Mouse (Mus musculus) adrenal gland, adult 18-20 months (tissue): Measurements from ENCODE around the gene Ripply2. TPM values are rescaled to one million over a fixed set of nuclear protein-coding genes. Genes with fewer than 3 reads are reported as not detected.
"Not testable (repeated sequence)": the region's sequence is repeated elsewhere in the genome, so short reads cannot be mapped to it uniquely, and the experiment has no call there.

Source experiments
- DNase-seq, 2 experiments: peaks; one replicate each; pipeline ENCODE4 v3.0.0; 2021 to 2022; ENCODE audit warnings: low spot score in 2 of 2
- long read RNA-seq, 2 experiments: library from polyadenylated mRNA; stranded (forward); transcript quantifications; one replicate each; pipeline ENCODE4 v2.0.0; 2021
- total RNA-seq, 2 experiments: library from RNA; stranded (reverse); gene quantifications; 1 replicate in 1 of 2; 2 replicates in 1 of 2; pipeline ENCODE4 v1.2.3; 2021

Ripply2 gene
- under 1 TPM; 0.83 to 0.93 TPM for total RNA-seq
- long read RNA-seq, experiment 1, result 0 reads
- long read RNA-seq, experiment 2, result 0 reads

- DNase-seq, result no peak
Observed at GRCm38 (mm10) chr9:87015288-87015937, at the start of gene Ripply2. TSS of gene Ripply2 (plus strand) at chr9:87015537.

DNA sequence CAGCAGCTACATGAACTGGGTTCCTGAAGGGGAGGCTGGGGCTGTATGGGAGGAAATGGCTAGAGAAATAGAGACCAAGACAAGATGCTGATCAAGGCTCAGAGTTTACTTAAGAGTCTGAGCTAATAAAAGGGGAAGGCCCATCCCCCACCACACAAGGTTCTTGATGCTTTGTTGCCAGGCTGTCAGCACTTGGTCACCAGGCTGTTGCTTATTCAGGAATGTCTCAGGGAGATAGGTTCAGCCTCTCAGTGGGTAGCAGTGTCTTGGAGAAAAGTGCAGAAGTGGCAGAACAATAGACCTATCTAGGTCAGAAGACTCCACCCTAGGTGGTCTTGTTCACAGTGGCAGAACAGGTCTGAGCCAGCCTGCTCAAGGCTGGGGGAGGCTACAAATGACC lies 42.9 kb upstream of the Ripply2 start:
- not testable (repeated sequence) for DNase-seq

DNA sequence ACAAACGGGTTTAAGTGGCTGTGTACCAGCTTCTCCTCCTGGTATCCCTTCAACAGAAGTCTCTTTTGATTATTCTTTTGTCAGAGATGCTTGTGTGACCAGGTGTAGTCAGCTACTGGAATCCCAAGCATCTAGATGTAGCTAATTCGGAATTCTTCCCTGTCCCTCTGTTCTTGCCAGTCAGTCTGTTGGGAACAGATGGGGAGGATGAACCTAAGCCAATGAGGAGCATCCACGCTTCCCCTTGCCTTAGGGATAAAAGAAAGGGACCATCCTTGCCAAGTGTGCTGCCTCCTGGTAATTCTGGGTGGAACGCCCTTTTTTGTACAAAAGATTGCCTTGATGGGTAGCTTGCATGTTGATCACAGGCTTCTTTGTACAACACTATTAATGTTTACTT lies 41.8 kb upstream of the Ripply2 start:
- no peak for DNase-seq

DNA sequence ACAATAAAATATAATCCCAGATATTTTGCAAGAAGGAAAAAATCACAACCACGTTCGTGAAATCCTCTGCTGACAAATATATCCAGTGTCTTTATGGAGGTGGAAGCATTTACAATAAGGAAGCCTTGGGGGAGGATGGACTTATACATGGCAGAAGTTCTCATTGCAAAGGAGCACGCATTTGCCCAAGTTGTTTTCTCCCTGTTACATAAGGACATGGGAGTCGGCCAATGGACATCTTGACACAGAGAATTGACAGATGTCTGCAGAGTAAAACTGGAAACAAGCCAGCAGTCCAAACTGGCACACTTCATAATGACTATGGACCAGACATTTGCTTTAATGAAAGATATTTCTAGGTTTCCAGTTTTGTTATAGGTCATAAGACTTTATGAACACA lies 38.4 kb upstream of the Ripply2 start:
- peak in 1 of 2 experiments; percentile 18 for DNase-seq

GRCm38 (mm10) chr9:86978257-86978907 lies 37.0 kb upstream of the Ripply2 start:
- DNase-seq, result no peak

DNA sequence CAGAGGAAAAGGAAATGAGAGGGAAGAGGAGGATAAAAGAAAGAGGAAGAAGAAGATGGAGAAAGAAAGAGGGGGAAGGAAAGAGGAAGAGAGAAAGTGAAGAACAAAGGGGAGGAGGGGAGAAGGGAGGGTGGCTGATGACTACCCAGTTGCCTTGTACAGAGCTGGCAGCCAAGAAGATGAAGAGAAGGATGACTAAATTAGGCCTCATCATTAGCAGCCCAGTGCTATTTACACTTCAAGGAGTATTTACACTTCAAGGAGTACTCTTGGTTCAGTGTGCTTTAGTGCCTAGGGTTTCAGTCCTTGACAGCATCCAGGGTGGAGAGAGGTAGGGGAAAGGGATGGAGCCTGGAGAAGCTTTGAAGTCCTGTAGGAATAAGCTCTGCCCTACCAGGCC lies 35.3 kb upstream of the Ripply2 start:
- no peak for DNase-seq

DNA sequence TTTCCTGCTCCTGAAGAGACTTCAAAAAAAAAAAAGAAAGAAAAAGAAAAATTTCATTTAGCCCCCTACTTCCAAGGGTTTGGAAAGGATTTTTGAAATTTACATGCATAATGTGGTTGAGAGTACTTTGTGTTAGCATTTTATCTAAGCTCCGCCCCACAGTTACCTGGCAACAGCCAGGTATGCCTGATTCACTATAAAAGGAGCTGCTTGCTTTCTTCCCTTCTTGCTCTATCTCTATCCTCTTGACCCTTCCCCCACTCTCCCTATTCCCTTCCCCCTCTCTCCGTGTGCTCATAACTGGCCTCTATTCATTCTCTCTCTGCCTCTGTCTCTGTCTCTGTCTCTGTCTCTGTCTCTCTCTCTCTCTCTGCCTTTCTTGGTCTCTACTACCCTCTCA lies 34.4 kb upstream of the Ripply2 start:
- no peak for DNase-seq

GRCm38 (mm10) chr9:86981551-86981950 lies 33.8 kb upstream of the Ripply2 start:
- DNase-seq, result no peak

DNA sequence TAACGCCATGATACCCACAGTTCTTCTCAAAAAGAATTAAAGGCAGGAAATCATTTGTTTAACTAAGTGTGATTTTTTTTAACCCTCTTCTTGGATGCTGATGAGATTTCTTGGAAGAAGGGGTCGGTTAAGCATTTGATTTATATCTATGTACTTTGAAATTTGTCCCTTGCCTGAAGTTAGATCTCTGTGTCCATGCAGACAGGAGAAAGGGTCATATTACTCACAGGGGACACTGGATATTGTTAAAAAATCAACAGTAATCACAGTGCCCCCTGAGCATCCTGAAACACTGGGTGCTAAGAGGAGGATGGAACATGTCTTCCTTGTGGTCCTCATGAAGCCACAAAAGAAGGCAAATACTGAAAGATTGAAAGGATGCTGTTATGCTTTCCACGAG lies 30.8 kb upstream of the Ripply2 start:
- no peak for DNase-seq

GRCm38 (mm10) chr9:86985105-86985504 lies 30.2 kb upstream of the Ripply2 start:
- no peak for DNase-seq

GRCm38 (mm10) chr9:86986703-86987296 lies 28.5 kb upstream of the Ripply2 start:
- DNase-seq, result no peak

- no peak for DNase-seq
Observed at GRCm38 (mm10) chr9:86989822-86990221, 25.5 kb upstream of the Ripply2 start.

- DNase-seq, result no peak
Observed at GRCm38 (mm10) chr9:86991758-86992157, 23.6 kb upstream of the Ripply2 start.

- no peak for DNase-seq
Observed at GRCm38 (mm10) chr9:86997046-86997691, 18.2 kb upstream of the Ripply2 start.

- peak in 1 of 2 experiments; percentile 43 for DNase-seq
Observed at GRCm38 (mm10) chr9:86999956-87000582, 15.3 kb upstream of the Ripply2 start.

DNA sequence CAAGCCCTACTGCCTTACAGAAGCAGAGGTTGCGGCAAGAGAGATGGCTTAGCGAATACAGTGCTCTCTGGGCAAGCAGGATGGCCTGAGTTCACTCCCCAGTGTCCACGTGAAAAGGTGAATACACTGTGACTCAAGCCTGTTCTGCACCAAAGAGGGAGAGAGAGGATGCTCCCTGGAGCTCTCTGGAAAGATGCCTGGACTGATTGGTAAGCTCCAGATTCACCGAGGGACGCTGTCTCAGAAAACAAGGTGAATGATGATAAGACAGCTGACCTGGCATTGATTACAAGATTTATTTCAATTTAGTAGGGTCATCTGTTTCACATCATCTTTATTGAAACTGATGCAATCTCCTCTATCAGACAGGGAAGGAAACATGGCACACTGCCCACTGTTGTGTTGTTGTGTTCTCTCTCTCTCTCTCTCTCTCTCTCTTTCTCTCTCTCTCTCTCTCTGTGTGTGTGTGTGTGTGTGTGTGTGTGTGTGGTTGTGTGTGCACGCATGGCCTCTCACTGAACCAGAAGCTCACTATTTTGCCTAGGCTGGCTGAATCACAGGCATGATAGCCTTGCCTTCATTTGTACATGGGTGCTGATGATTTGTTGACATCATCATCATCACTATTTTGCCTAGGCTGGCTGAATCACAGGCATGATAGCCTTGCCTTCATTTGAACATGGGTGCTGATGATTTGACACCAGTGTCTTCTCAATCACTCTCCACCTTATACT lies 10.5 kb upstream of the Ripply2 start:
- no peak for DNase-seq

GRCm38 (mm10) chr9:87005435-87005779 lies 9.9 kb upstream of the Ripply2 start:
- DNase-seq, result no peak

DNA sequence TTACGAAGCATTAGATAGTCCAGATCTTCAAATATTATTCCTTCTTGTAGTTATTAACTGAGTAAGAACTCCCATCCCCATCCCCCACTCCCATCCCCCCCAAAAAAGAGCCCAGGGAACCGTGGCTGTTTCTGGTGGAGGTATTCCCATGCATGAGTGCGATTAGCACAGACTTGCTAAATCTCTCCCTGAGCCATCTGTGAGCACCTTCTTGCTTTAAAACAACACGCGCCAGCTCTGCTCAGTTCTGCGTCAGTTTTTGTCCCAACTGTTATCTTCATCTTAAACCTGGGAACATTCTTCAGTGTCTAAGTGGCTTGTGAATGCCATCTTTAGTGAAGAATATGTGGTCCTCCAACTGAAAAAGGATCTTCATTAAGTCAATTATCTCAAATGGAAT lies 6.8 kb upstream of the Ripply2 start:
- DNase-seq, result no peak

GRCm38 (mm10) chr9:87008919-87009318 lies 6.4 kb upstream of the Ripply2 start:
- DNase-seq, result no peak

DNA sequence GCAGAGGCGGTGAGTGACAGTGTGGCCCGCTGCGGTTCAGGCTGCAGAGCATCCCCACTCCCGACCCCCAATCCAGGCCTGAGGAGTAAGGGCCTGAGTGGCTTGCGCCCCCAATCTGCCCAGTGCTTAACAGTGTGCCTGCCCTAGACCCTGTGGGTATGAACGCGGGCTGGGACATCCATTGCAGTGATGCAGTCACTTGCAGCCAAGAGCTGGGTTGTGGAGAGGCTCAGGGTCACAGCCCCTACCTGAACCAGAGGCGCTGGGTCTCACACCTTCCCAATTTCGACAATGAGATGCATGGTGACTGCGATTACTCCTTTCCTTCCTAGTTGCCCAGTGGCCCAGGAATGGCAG lies 579 bp downstream of the Ripply2 start:
- no peak for DNase-seq
